Mouse (Mus musculus): Measurements from ENCODE around the gene Amotl2. TPM values are rescaled to one million over a fixed set of nuclear protein-coding genes. Genes with fewer than 3 reads are reported as not detected.

The Amotl2 gene
- polyA plus RNA-seq, 1 experiment = 24.4 TPM

DNA sequence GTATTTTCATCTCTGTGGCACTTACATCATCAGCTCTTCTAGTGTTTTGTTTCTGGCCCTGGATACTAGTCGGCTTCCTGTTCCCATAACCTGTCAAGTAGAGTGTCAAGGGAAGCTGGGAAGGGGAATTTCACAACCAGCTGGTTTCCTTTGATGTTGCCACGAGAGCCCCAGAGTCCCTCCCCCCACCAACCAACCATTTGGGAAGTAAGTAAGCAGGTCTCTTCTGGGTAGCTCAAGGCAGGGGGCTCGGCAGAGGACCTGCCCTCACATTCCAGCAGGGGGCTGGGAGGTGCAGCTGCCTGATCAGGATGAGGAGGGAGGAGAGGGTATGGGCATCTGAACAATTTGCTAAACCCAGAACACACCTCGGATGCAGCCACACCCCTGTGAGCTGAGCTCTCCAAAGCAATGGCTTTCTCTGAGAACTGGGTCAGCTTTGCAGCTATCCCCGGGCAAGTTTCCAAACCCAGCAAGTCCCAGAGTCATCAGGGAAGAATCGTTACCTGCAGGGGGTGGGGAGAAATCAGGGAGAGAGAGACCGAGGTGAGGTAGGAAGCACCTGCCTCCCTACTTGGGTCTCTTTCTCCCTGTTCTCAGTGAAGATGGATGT is 1.5 kb upstream of the Amotl2 start:
- TF ChIP-seq POLR2A (IDR thresholded peaks at IDR 0.05; ENCODE audit: borderline replicate concordance, insufficient read depth, low read length) (no peak), CTCF (IDR thresholded peaks at IDR 0.05; ENCODE audit: borderline replicate concordance, insufficient read depth, low read depth, low read length) (no peak)
- Histone ChIP-seq H3K27me3 (ENCODE audit: control insufficient read depth, insufficient read depth, low read length) (no peaks in the 10 kb centered on the region), H3K4me1 (ENCODE audit: control insufficient read depth, insufficient read depth, low read length) (peaks cover 13% of the 10 kb centered on the region), H3K4me3 (replicated peaks; ENCODE audit: insufficient read depth, low read depth, low read length) (no peak overlapping the region), H3K27ac (ENCODE audit: insufficient read depth, low read length) (no peak overlapping the region)
- peak; percentile 44 to 58 for DNase-seq
- WGBS = 15% methylated on average over 7 of the region's 7 CpGs

DNA sequence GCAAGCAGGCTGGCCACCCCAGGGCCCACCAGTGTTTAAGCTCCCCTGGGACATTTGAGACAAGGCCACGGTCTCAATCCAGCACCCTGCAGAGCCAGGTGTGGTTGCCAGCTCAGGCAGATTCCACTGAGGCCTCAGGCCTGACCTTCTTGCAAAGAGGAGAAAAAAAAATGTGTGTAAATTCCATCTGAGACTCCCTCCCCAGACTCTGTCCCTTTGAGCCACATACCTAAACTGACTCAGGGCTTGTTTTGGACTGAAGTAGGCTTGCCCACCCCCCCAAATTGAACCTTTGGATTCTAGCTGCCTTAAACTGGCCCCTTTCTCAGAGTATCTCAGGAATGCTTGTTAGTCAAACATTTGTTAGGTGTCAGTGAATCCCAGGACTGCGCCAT is 969 bp upstream of the Amotl2 start:
- 33% methylated on average over 2 of the region's 2 CpGs for WGBS
- DNase-seq = no peak
- Histone ChIP-seq H3K27me3 (ENCODE audit: control insufficient read depth, insufficient read depth, low read length) (no peaks in the 10 kb centered on the region), H3K27ac (ENCODE audit: insufficient read depth, low read length) (no peak overlapping the region), H3K4me3 (replicated peaks; ENCODE audit: insufficient read depth, low read depth, low read length) (no peak overlapping the region), H3K4me1 (ENCODE audit: control insufficient read depth, insufficient read depth, low read length) (peaks cover 13% of the 10 kb centered on the region)
- no peak for TF ChIP-seq POLR2A (IDR thresholded peaks at IDR 0.05; ENCODE audit: borderline replicate concordance, insufficient read depth, low read length)
- TF ChIP-seq CTCF (IDR thresholded peaks at IDR 0.05; ENCODE audit: borderline replicate concordance, insufficient read depth, low read depth, low read length) = no peak

DNA sequence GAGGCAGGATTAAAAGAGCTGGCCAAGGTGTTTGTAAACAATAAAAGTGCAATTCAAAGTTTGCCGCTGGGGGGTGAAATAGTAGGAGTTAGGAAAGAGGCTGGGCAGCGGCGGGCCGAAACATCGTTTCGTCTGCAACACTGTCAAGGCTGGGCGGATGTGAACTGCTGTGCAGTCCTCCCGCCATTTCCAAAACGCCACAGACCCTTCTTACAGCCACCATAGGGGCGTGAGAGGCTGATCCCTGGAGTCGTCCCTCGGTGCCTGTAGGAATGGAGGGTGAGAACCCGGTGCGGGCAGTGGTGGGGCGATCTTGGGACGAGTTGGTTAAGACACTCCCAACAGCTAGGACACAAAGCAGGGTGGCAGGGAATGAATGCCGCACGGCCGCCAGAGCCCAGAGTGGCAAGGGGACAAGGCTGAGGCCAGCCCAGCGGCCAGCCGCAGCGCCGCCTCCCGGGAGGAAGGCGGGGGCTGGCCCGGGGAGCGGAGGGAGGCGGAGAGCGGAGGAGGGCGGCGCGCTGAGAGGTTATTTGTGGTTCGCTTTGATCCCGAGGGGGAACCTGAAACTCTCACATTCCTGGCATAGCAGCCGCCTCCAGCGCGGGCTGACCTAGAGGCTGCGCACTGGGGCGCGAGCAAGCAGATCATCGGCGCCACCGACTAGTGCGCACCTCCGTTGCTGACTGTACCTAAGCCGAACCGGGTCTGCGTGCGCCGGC is 853 bp downstream of the Amotl2 start:
- WGBS = under 1% methylated on average over 50 of the region's 50 CpGs
- H3K4me3 ChIP-seq (replicated peaks; ENCODE audit: insufficient read depth, low read depth, low read length) = peak overlapping the region; percentile 89
- no peaks in the 10 kb centered on the region for H3K27me3 ChIP-seq (ENCODE audit: control insufficient read depth, insufficient read depth, low read length)
- H3K4me1 ChIP-seq (ENCODE audit: control insufficient read depth, insufficient read depth, low read length) = peaks cover 20% of the 10 kb centered on the region
- DNase-seq = peak; percentile 90
- H3K27ac ChIP-seq (ENCODE audit: insufficient read depth, low read length) = peak overlapping the region; percentile 92
- TF ChIP-seq POLR2A (IDR thresholded peaks at IDR 0.05; ENCODE audit: borderline replicate concordance, insufficient read depth, low read length) (peak; percentile 83), CTCF (IDR thresholded peaks at IDR 0.05; ENCODE audit: borderline replicate concordance, insufficient read depth, low read depth, low read length) (peak; percentile 21; the same call in 1 of the 2 replicates)

DNA sequence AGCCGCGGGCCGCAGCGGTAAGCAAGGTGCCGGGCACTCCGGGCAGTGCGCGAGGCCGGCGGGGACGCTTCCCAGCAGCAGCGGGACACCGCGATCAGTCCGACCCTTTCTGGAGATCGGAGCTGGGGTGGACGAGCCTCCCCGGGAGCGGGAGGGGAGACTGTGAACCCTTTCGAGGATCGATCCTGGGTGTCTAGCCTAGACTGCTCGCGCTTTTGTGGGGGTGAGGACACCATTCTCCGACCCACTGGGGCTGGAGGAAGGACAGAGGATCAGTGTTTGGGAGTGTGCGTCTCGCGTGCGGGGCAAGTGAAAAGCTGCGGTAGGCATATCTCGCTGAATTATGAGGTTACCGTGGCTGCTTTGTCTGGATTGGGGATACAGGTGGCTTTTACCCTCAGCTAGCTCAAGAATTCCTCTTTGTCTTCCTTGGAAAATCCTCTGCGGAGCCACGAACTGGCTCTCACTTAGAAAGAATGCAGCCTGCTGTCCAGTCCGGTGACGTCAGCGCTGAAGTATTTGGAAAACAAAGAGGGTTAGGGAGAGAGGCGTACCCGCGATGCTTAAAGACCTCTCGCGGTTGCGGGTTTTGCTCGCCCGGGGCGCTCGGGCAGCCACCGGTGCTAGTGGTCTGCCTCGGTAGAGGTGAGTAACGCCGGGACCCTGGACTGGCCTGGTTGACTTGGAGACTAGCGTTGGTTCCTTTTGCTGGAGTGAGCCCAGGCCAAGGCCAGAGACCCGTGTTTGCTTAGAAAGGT is 1.6 kb downstream of the Amotl2 start:
- Histone ChIP-seq H3K27me3 (ENCODE audit: control insufficient read depth, insufficient read depth, low read length) (no peaks in the 10 kb centered on the region), H3K27ac (ENCODE audit: insufficient read depth, low read length) (peak overlapping the region; percentile 92), H3K4me3 (replicated peaks; ENCODE audit: insufficient read depth, low read depth, low read length) (peak overlapping the region; percentile 89), H3K4me1 (ENCODE audit: control insufficient read depth, insufficient read depth, low read length) (peaks cover 23% of the 10 kb centered on the region)
- under 1% methylated on average over 52 of the region's 52 CpGs for WGBS
- DNase-seq = peak; percentile 84 to 86
- TF ChIP-seq POLR2A (IDR thresholded peaks at IDR 0.05; ENCODE audit: borderline replicate concordance, insufficient read depth, low read length) (no peak), CTCF (IDR thresholded peaks at IDR 0.05; ENCODE audit: borderline replicate concordance, insufficient read depth, low read depth, low read length) (no peak)

DNA sequence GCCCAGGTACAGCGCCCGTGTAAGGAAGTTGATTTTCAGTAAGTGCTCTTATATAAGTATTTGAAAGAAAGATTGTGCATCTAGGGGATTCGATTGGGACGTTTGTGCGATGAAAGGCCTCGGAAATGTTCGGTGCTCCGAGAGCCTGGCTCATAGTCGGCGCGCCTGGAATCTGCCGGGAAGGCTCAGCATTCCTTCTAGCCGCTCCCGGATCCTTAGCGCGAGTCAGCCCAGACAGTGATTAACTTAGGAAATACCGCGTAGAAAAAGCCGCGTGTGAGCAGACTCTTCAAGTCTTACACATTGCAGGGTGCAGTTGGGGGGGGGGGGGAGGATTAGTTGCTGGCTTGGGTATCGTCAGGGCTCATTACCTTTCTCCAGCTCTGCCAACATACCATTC is 2.2 kb downstream of the Amotl2 start:
- H3K27me3 ChIP-seq (ENCODE audit: control insufficient read depth, insufficient read depth, low read length) = no peaks in the 10 kb centered on the region
- WGBS = under 1% methylated on average over 21 of the region's 21 CpGs
- DNase-seq = no peak
- TF ChIP-seq CTCF (IDR thresholded peaks at IDR 0.05; ENCODE audit: borderline replicate concordance, insufficient read depth, low read depth, low read length) (no peak), POLR2A (IDR thresholded peaks at IDR 0.05; ENCODE audit: borderline replicate concordance, insufficient read depth, low read length) (no peak)
- H3K4me3 ChIP-seq (replicated peaks; ENCODE audit: insufficient read depth, low read depth, low read length) = peak overlapping the region; percentile 89
- H3K27ac ChIP-seq (ENCODE audit: insufficient read depth, low read length) = peak overlapping the region; percentile 92; the same call in 1 of the 2 replicates
- H3K4me1 ChIP-seq (ENCODE audit: control insufficient read depth, insufficient read depth, low read length) = peaks cover 27% of the 10 kb centered on the region

DNA sequence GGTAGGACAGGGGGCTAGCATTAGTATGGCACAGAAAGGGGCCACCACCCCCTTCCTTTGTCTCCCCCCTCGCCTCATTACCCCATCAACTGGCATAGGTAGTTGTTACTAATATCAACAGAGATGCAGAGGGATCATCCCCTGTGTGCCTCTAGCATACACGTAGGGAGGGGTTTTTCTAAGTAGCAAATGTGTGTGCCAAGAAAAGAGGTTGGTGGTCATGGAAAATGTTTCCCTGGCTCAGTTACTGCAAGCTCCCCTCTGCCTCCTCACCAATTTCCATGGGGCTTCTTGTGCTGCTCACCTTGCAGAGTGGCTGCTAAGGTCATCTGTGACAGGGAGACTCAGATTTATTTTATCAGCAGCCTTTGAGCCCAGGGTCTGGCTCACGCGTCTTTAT is 2.6 kb downstream of the Amotl2 start:
- H3K4me1 ChIP-seq (ENCODE audit: control insufficient read depth, insufficient read depth, low read length) = peaks cover 27% of the 10 kb centered on the region
- no peak for TF ChIP-seq CTCF (IDR thresholded peaks at IDR 0.05; ENCODE audit: borderline replicate concordance, insufficient read depth, low read depth, low read length)
- no peak for TF ChIP-seq POLR2A (IDR thresholded peaks at IDR 0.05; ENCODE audit: borderline replicate concordance, insufficient read depth, low read length)
- H3K27me3 ChIP-seq (ENCODE audit: control insufficient read depth, insufficient read depth, low read length) = no peaks in the 10 kb centered on the region
- H3K4me3 ChIP-seq (replicated peaks; ENCODE audit: insufficient read depth, low read depth, low read length) = peak overlapping the region; percentile 89
- 30% methylated on average over 4 of the region's 4 CpGs for WGBS
- H3K27ac ChIP-seq (ENCODE audit: insufficient read depth, low read length) = peak overlapping the region; percentile 92; the same call in 1 of the 2 replicates
- DNase-seq = peak in 1 of 2 experiments; percentile 28

DNA sequence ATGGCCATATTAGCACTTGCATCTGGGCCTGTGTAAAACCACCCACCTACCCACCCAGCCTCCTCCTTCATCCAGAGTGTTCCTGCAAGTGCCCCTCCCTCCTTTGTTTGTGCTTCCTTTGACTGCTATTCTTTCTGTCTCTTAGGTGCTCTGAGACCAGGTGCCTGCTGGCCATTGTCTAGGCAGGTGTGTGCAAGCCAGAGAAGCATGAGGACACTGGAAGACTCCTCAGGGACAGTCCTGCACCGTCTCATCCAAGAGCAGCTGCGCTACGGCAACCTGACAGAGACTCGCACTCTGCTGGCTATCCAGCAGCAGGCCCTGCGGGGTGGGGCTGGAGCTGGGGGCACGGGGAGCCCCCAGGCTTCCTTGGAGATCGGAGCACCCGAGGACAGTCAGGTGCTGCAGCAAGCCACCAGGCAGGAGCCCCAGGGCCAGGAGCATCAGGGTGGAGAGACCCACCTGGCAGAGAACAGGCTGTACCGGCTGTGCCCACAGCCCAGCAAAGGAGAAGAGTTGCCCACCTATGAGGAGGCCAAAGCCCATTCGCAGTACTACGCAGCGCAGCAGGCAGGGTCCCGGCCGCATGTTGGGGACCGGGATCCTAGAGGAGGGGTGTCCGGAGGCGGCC is 3.6 kb downstream of the Amotl2 start:
- H3K27me3 ChIP-seq (ENCODE audit: control insufficient read depth, insufficient read depth, low read length) = no peaks in the 10 kb centered on the region
- TF ChIP-seq POLR2A (IDR thresholded peaks at IDR 0.05; ENCODE audit: borderline replicate concordance, insufficient read depth, low read length) (no peak), CTCF (IDR thresholded peaks at IDR 0.05; ENCODE audit: borderline replicate concordance, insufficient read depth, low read depth, low read length) (no peak)
- peak overlapping the region; percentile 28 for H3K4me3 ChIP-seq (replicated peaks; ENCODE audit: insufficient read depth, low read depth, low read length)
- H3K4me1 ChIP-seq (ENCODE audit: control insufficient read depth, insufficient read depth, low read length) = peaks cover 23% of the 10 kb centered on the region
- no peak overlapping the region; the same call in 1 of the 2 replicates for H3K27ac ChIP-seq (ENCODE audit: insufficient read depth, low read length)
- WGBS = 52% methylated on average over 17 of the region's 17 CpGs
- peak in 1 of 2 experiments; percentile 30 for DNase-seq

All from cerebellum, adult 2 months (tissue).